Comparison of ENCODE assay signal across 15 mouse cellular contexts in the genomic region with DNA sequence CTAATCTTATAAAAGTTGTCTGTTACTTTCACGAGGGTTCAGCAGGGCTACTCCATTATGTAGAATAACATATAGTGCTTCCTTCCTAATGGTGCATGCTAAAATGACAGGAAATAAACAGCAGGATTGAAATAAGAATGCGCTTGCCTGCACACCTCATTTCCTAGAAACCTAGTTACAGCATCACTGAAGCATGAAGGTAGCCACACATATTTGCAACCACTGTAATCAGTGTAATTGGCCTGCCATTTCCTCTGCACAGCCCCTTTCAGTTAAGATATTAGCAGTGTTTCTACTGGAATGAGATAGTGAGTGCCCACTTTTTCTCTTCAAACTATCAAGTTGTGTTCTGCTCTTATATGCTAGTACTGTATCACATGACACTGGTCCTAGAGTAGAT.
"Had no signal": no experiment of that assay in that cellular context is flagged by ENCODE, and none has a peak within 500 bp of the region (broad histone marks: within the 10 kb centered on the region; RNA-seq: fewer than 3 reads in every experiment).

No protein-coding gene starts in this region.

- H3K36me3 ChIP-seq: limb, embryonic 10.5 days; liver, embryonic 15.5 days; midbrain, embryonic 10.5 days; neural tube, embryonic 15.5 days; stomach, embryonic 15.5 days had no signal

- DNase-seq: lung, adult 2 months; lung, postnatal 36 days; midbrain, embryonic 14.5 days; right cerebral cortex, postnatal 14 days; thymus, adult 2 months; thymus, postnatal 25 days had no signal

- ATAC-seq: lung, postnatal 0 days had no signal

- H3K9me3 ChIP-seq: limb, embryonic 10.5 days; liver, embryonic 15.5 days; midbrain, embryonic 10.5 days; neural tube, embryonic 15.5 days; stomach, embryonic 15.5 days had no signal

- H3K4me3 ChIP-seq: layer of hippocampus, adult 2 months; limb, embryonic 10.5 days; liver, embryonic 15.5 days; midbrain, embryonic 10.5 days; myocyte; neural tube, embryonic 15.5 days; stomach, embryonic 15.5 days had no signal

- H3K4me2 ChIP-seq: liver, embryonic 11.5 days; liver, embryonic 15.5 days; neural tube, embryonic 15.5 days; stomach, embryonic 15.5 days had no signal

- H3K9ac ChIP-seq: liver, embryonic 15.5 days; neural tube, embryonic 15.5 days; stomach, embryonic 15.5 days had no signal

- H3K27ac ChIP-seq: layer of hippocampus, adult 2 months; limb, embryonic 10.5 days; liver, embryonic 15.5 days; midbrain, embryonic 10.5 days; neural tube, embryonic 15.5 days; stomach, embryonic 15.5 days had no signal

- H3K27me3 ChIP-seq: liver, embryonic 15.5 days; neural tube, embryonic 15.5 days; stomach, embryonic 15.5 days had no signal

- H3K4me1 ChIP-seq: limb, embryonic 10.5 days; liver, embryonic 15.5 days; midbrain, embryonic 10.5 days; neural tube, embryonic 15.5 days; stomach, embryonic 15.5 days had no signal
